Mouse (Mus musculus) intestine, postnatal 0 days (tissue): ENCODE data around the gene Cntn2. TPM values are rescaled to one million over a fixed set of nuclear protein-coding genes. Genes with fewer than 3 reads are reported as not detected.

ENCODE experiments used
- ATAC-seq: fragments of 200-750 bp; cut with Nextera tagmentation; 2 replicates; pipeline ENCODE4 v1.8.0; 2017; ENCODE audit warnings: mild to moderate bottlenecking, moderate TSS enrichment, moderate library complexity
- H3K27ac ChIP-seq: fragments of 300-500 bp; sonication (generic); 2 replicates; pipeline ENCODE4 v1.5.1; 2014; ENCODE audit warnings: mild to moderate bottlenecking, low read depth, low read length, moderate library complexity
- H3K27me3 ChIP-seq: fragments of 300-500 bp; sonication (generic); replicated peaks from 2 replicates; pipeline ENCODE4 v1.6.1; 2014; ENCODE audit warnings: low read length, mixed read lengths; ENCODE audit not compliant: control insufficient read depth, insufficient read depth
- H3K36me3 ChIP-seq: fragments of 300-500 bp; sonication (generic); 2 replicates; pipeline ENCODE4 v1.6.1; 2014; ENCODE audit warnings: mild to moderate bottlenecking, moderate library complexity; ENCODE audit not compliant: control insufficient read depth, insufficient read depth
- H3K4me1 ChIP-seq: fragments of 300-500 bp; sonication (generic); replicated peaks from 2 replicates; pipeline ENCODE4 v1.6.1; 2014; ENCODE audit warnings: antibody characterized with exemption, low read length, mixed read lengths; ENCODE audit not compliant: control insufficient read depth, insufficient read depth
- H3K4me2 ChIP-seq: fragments of 300-500 bp; sonication (generic); replicated peaks from 2 replicates; pipeline ENCODE4 v1.6.1; 2014; ENCODE audit warnings: low read depth, mild to moderate bottlenecking, moderate library complexity
- H3K4me3 ChIP-seq: fragments of 300-500 bp; sonication (generic); 2 replicates; pipeline ENCODE4 v1.5.1; 2014; ENCODE audit warnings: low read depth, low read length
- H3K9ac ChIP-seq: fragments of 300-500 bp; sonication (generic); 2 replicates; pipeline ENCODE4 v1.6.1; 2014; ENCODE audit warnings: mild to moderate bottlenecking, low read depth, low read length
- H3K9me3 ChIP-seq: fragments of 300-500 bp; sonication (generic); 2 replicates; pipeline ENCODE4 v1.6.1; 2016; ENCODE audit warnings: mixed run types; ENCODE audit not compliant: control insufficient read depth
- CTCF ChIP-seq: sonication (generic); IDR thresholded peaks from 2 replicates; pipeline ENCODE4 v1.5.1; 2016; ENCODE audit warnings: low read depth, mild to moderate bottlenecking, control low read depth, antibody characterized with exemption, moderate library complexity
- WGBS: fragments of 180-500 bp; shearing (Covaris S2); extraction: QIAGEN DNeasy Blood & Tissue Kit; methylation state at CpG from one replicate; pipeline ENCODE4 v1.1.7; 2014; 5-methylcytosine and 5-hydroxymethylcytosine counted together
- polyA plus RNA-seq: library from polyadenylated mRNA; unstranded; fragments of >200 nt; fragmentation: Nextera tagmentation; extraction: Ambion mirVana; gene quantifications from 2 replicates; pipeline ENCODE4 v1.2.1, GENCODE M21; 2015

The Cntn2 gene
- polyA plus RNA-seq, 1 experiment from 2014 or later, result 0.14 TPM

GRCm38 (mm10) chr1:132532521-132532920 is 10.5 kb downstream of the Cntn2 start:
- Histone ChIP-seq H3K9me3 (no peaks in the 10 kb centered on the region), H3K4me2 (no peak overlapping the region), H3K36me3 (no peaks in the 10 kb centered on the region), H3K9ac (no peak overlapping the region), H3K4me1 (no peaks in the 10 kb centered on the region), H3K27me3 (no peaks in the 10 kb centered on the region), H3K27ac (no peak overlapping the region), H3K4me3 (no peak overlapping the region)
- no peak for TF ChIP-seq CTCF
- 69% methylated on average over 9 of the region's 9 CpGs for WGBS
- ATAC-seq, result no peak

GRCm38 (mm10) chr1:132530631-132531191 is 12.3 kb downstream of the Cntn2 start:
- H3K27ac ChIP-seq, result no peak overlapping the region
- H3K9me3 ChIP-seq, result no peaks in the 10 kb centered on the region
- H3K4me1 ChIP-seq, result no peaks in the 10 kb centered on the region
- H3K4me2 ChIP-seq, result no peak overlapping the region
- H3K36me3 ChIP-seq, result no peaks in the 10 kb centered on the region
- no peak overlapping the region for H3K4me3 ChIP-seq
- no peak overlapping the region for H3K9ac ChIP-seq
- ATAC-seq, result no peak
- no peak for TF ChIP-seq CTCF
- 17% methylated on average over 5 of the region's 5 CpGs for WGBS
- no peaks in the 10 kb centered on the region for H3K27me3 ChIP-seq

DNA sequence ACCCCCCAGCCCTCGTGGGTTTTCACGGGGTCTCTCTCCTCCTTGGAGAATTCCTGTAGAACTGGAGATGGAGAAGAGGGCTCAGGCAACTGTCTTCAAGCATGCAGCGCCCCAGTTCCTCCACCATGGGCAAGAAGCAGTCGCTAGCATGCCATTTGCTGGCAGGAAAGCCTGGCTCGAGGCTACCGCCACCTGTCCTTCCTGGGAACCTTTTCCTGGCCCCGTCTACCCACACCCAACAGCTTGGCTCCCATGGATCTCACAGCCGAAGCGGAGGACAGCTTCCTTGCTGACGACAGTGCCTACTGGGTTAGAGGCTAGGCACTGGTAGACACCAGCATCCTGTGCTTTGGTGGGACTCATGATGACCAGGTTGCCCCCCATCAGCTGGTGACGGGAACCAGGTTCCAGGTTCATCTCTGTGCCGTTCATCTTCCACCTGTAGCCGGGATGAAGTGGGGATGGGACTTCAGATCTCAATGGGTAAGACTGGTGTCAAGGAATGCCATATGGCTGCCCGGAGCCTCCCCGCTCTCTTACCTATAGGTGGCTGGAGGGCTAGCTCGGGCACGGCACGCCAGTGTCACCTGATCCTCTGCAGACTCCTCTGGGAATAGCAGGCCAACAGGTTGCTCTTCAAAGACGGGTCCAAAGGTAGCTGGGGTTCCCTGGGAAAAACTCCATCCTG is 14.3 kb downstream of the Cntn2 start:
- H3K4me2 ChIP-seq, result no peak overlapping the region
- TF ChIP-seq CTCF, result no peak
- H3K27me3 ChIP-seq, result no peaks in the 10 kb centered on the region
- no peak overlapping the region for H3K9ac ChIP-seq
- H3K36me3 ChIP-seq, result no peaks in the 10 kb centered on the region
- 82% methylated on average over 19 of the region's 19 CpGs for WGBS
- no peak overlapping the region for H3K27ac ChIP-seq
- no peaks in the 10 kb centered on the region for H3K4me1 ChIP-seq
- H3K9me3 ChIP-seq, result no peaks in the 10 kb centered on the region
- no peak for ATAC-seq
- no peak overlapping the region for H3K4me3 ChIP-seq

GRCm38 (mm10) chr1:132528071-132528470 is 15.0 kb downstream of the Cntn2 start:
- H3K4me3 ChIP-seq, result no peak overlapping the region
- H3K4me1 ChIP-seq, result no peaks in the 10 kb centered on the region
- H3K9me3 ChIP-seq, result no peaks in the 10 kb centered on the region
- H3K36me3 ChIP-seq, result no peaks in the 10 kb centered on the region
- ATAC-seq, result no peak
- no peaks in the 10 kb centered on the region for H3K27me3 ChIP-seq
- no peak overlapping the region for H3K27ac ChIP-seq
- no peak for TF ChIP-seq CTCF
- no peak overlapping the region for H3K9ac ChIP-seq
- H3K4me2 ChIP-seq, result no peak overlapping the region
- 95% methylated on average over 13 of the region's 13 CpGs for WGBS

- no peak overlapping the region for H3K4me2 ChIP-seq
- 0 out of 2 replicates have a peak, but pooled peaks have one; percentile 22 for ATAC-seq
- no peak overlapping the region for H3K27ac ChIP-seq
- no peaks in the 10 kb centered on the region for H3K9me3 ChIP-seq
- no peaks in the 10 kb centered on the region for H3K27me3 ChIP-seq
- peak; percentile 94 for TF ChIP-seq CTCF
- no peaks in the 10 kb centered on the region for H3K36me3 ChIP-seq
- no peak overlapping the region for H3K4me3 ChIP-seq
- no peak overlapping the region for H3K9ac ChIP-seq
- 9% methylated on average over 10 of the region's 10 CpGs for WGBS
- no peaks in the 10 kb centered on the region for H3K4me1 ChIP-seq
Measured at GRCm38 (mm10) chr1:132525832-132526231, 17.2 kb downstream of the Cntn2 start.

GRCm38 (mm10) chr1:132523920-132524319 is 19.1 kb downstream of the Cntn2 start:
- no peak overlapping the region for H3K4me2 ChIP-seq
- H3K36me3 ChIP-seq, result no peaks in the 10 kb centered on the region
- ATAC-seq, result no peak
- no peaks in the 10 kb centered on the region for H3K4me1 ChIP-seq
- H3K9ac ChIP-seq, result no peak overlapping the region
- WGBS, result 25% methylated on average over 4 of the region's 4 CpGs
- no peaks in the 10 kb centered on the region for H3K27me3 ChIP-seq
- H3K4me3 ChIP-seq, result no peak overlapping the region
- peak; percentile 69 for TF ChIP-seq CTCF
- H3K9me3 ChIP-seq, result no peaks in the 10 kb centered on the region
- H3K27ac ChIP-seq, result no peak overlapping the region
